Mouse (Mus musculus) bone marrow macrophage, adult 2 months (primary cell): ENCODE results near the gene Crip1.

Experiments used
- CTCF ChIP-seq: IDR thresholded peaks from 2 replicates; pipeline ENCODE4 v1.5.1; 2012; ENCODE audit warnings: low read depth, mild to moderate bottlenecking, low read length, moderate library complexity
- POLR2A ChIP-seq: IDR thresholded peaks from 2 replicates; pipeline ENCODE4 v1.6.1; 2012; ENCODE audit warnings: mild to moderate bottlenecking, low read depth, low read length, borderline replicate concordance

DNA sequence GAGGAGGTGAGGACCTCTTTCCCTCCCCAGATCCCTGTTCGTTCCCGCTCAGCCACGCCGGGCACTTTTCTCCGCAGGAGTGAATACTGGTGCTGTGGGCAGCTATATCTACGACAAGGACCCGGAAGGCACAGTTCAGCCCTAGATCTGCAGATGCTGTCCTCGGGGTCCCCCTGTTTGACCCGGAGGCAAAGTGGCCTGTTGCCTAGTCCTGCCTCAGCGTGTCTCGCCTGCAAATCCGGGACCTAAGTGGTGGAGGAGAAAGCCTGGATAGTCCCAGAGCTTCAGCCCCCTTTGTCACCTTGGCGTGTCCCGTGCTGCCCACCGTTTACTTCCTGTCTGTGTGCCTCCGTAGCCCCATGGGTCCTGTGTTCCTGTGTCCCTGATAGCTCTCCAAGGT is 1.2 kb upstream of the Crip1 start:
- no peak for TF ChIP-seq POLR2A
- TF ChIP-seq CTCF: no peak
